Mouse (Mus musculus) regulatory T cell (primary cell): ENCODE data around the gene Lpin2.

Source experiments
- in situ Hi-C: fragments of 300-600 bp; cut with MboI, MseI; formaldehyde crosslinking; loops from one replicate; pipeline ENCODE4 v1.15.1; 2025; ENCODE audit warnings: high pct_unique_total_duplicates

Gene Lpin2

DNA sequence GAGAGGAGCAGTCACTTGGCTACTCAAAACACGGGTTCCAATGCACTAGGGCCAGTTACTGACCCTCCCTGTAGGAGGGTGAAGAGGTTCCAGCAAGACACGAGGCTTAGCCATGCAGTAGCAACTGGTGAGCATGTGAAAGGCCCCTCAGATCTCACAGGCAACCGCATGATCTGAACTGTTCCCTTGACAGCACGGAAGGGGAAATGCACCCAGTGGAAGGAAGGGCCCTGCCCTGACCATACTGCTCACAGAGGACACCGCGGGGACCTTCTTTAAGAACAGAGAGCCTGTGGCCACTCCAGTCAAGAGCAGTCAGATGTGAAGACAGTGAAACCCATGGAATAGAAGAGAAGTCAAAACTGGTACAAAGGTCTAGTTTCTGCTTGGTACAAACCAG lies 80.8 kb downstream of the Lpin2 start:
- in situ Hi-C loops: no loop called here

GRCm38 (mm10) chr17:71264739-71265138 lies 82.4 kb downstream of the Lpin2 start:
- in situ Hi-C loops: no loop called here

- in situ Hi-C loops: no loop called here
These were observed 83.1 kb downstream of the Lpin2 start for GRCm38 (mm10) chr17:71265336-71266051.

- in situ Hi-C loops: no loop called here
These were observed 85.0 kb downstream of the Lpin2 start for GRCm38 (mm10) chr17:71267374-71267773.

DNA sequence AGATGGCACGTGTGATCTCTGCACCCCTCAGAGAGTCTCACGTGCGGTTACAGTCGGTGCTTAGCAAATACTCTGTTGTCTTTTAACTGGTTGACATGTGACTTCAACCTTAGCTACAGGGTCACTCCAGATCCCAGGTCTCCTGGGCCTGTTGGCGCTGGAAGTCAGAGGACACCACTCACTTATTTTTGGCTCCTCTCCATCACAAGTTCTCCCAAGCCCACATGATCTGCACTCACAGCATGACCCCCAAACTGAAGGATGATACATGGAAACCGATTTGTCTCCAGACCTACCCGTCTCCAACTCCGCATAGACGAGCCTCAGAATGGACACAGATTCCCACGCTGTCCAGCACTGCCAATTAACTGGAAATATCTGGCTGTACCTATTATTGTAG lies 85.8 kb downstream of the Lpin2 start:
- in situ Hi-C loops: no loop called here

DNA sequence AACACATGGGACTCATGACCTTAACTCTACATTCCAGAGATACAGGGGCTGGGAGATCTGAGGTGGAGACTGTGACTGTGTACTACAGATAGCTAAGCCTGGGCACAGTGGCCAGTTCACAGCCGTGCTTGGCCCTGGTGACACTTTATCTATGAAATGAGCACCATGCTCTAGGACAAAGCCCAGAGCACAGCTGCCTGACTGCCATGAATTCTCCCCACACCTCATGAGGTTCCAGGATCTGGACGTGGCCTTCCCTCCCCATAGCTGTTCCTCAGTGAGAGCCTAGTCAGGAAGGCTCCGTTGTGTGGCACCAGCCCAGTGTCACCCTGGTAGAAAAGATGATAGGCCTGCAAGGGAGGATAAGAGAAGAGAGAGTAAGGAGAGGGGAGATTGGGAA lies 86.2 kb downstream of the Lpin2 start:
- in situ Hi-C loops: no loop called here

DNA sequence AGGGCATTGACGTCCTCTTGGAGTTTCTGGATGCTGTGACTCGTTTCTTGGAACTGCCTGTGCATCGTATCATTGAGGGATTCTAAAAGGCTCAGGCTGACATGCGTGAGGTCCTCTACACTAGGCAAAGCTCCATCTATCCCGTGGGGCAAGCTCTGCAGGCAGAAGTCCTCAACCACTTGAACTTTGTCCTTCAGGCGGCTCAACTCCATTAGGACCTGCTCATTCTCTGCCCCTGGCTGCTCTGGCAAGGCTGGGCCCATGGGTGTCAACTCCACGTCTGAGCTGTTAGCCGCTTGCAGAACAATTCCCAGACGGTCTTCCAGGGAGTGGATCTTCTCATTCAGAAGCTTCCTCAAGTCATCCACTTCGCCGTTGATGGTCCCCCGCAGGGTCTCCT lies 91.5 kb downstream of the Lpin2 start:
- in situ Hi-C loops: no loop called here

GRCm38 (mm10) chr17:71276771-71277170 lies 94.4 kb downstream of the Lpin2 start:
- in situ Hi-C loops: no loop called here

GRCm38 (mm10) chr17:71277701-71278491 lies 95.5 kb downstream of the Lpin2 start:
- in situ Hi-C loops: no loop called here

DNA sequence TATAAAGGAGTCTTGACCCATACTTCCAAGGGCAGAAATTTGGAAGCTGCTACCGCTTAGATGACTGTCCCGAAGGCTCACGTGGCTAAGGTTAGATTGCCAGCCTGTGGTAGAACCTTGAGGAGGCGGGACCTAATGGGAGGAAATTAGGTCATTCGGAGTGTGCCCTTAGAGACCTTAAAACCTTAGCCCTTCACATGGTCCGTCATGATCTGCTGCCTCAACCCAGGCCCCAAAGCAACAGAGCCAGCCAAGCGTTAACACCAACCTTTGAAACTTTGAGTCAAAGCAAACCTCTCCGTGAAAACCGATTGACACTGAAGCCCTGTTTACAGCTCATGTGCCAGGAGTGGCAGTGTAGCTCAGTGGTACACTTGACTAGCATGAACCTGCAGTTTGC lies 100.4 kb downstream of the Lpin2 start:
- in situ Hi-C loops: no loop called here

- in situ Hi-C loops: no loop called here
These were observed 100.9 kb downstream of the Lpin2 start for GRCm38 (mm10) chr17:71283237-71283636.

- in situ Hi-C loops: no loop called here
These were observed 102.5 kb downstream of the Lpin2 start for GRCm38 (mm10) chr17:71284890-71285289.

DNA sequence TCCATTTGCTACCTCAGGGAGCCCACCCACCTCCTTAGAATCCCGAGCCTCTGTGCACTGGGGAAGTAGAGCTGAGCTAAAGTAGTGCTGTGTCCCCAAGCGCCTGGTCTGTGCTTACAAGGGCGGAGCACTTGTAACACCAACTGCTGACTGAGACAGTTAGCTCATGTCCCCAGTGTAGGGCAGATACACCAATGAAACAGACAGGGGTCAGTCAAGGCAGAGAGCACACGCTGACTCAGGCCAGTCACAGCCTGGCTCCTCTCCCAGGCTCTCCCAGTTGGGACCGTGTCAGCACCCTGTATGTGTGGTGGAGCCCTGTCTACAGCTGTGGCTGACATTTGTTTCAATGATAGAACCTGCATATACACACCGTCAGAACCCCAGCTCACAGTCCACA lies 103.6 kb downstream of the Lpin2 start:
- in situ Hi-C loops: no loop called here

DNA sequence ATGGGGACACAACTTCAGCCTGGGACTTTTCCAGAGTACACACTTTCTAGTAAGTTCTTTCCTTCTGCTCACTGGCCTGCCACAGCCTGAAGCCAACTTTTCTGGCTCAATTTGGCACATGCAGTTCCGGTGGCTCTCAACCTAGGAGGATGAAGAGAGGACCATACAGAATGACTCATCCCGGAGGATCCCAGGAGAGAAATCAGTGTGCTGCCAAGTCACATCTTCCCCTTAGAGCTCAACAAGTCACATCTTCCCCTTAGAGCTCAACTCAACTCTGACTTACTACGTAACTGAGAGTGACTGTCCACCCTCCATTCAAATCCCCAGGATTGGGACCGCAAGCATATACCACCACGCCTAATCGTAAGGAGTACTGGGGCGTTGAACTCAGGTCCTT lies 105.2 kb downstream of the Lpin2 start:
- in situ Hi-C loops: no loop called here

GRCm38 (mm10) chr17:71288145-71288758 lies 105.9 kb downstream of the Lpin2 start:
- in situ Hi-C loops: no loop called here

DNA sequence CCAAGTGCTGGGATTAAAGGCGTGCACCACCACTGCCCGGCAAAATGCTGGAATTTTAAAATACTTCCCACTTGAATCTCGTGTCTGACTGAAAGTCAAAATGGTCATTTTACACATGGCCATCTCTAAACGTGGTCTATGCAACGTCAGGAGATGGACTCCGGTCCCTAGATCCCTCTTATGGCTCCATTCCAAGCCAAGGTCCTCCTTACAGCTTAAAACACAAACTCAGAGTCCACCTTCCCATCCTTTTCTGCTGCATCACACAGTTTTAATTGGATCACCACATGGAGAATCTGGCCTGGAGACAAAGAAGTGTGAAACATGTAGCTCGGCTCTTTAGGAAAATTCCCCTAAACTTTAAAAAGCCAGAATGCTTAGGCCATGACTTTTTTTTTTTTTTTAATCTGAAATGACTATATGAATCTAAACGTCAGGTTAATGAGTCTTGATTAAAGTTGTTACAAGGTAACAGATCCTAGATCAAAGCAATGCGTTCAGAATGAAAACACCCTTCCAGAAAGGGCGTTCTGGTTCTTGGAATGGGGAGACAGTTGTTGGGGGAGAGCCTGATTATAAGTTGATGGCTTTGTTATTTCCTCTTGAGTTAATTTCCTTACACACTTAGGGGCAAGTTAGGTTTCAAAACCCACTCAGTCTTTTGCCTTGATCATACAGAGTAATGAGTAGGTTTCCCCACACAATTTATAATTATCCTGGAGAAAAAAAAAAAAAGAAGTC lies 106.6 kb downstream of the Lpin2 start:
- in situ Hi-C loops: no loop called here

DNA sequence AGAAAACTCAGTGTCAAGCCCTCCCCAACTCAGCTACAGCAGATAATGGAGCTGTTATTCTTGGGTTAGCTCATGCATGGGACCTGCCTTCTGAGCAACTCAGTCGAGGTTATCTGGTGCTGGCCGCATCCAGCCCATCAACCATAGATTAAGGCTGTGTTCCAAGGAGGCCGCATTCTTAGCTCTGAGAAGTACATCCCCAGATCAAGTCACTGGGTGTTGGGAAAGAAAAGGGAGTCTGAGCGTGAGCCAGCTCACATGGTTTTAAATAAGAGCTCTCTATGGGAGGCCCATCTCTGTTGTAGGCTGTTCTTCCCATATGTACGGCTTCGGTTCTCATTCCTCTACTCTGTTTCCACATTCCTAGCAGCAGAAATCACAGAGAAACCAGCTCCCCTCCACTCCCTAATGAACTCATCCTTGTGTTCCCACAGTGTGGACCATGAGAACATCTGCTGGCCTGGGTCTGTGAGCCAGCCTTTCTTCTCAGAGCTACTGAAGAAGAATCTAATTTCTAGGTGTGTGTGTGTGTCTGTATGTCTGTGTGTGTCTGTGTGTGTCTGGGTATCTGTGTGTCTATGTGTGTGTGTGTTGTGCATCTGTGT lies 107.3 kb downstream of the Lpin2 start:
- in situ Hi-C loops: no loop called here

DNA sequence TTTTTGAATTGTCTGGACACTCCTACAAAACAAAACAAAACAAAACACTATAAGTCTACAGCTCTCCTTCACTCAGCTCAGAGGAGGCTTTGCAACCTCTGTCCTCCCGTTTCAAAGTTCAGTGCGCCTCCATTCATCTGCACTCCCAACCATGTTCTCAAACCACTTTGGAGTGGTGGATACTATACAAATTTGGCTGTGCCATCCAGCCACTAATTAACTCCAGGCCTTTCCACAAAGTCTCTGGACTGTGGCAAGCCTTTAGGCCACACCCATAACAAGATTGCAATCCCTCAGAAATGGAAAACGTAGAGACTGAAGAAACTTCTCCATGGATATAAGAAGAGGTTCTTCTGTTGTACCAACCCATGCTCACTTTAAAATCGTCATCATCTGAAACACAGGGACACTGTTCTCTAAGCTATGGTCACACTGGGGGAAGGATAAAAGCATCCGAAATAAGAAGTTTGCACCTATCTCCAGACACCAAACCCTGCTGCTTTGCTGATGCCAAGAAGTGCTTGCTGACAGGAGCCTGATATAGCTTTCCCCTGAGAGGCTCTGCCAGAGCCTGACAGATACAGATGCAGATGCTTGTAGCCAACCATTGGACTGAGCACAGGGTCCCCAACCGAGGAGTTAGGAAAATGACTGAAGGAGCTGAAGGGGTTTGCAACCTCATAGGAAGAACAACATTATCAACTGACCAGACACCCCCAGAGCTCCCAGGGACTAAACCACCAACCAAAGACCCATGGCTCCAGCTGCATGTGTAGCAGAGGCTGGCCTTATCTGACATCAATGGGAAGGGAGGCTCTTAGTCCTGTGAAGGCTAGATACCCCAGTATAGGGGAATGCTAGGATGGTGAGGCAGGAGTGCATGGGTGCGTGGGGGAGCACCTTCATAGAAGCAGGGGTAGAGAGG lies 108.4 kb downstream of the Lpin2 start:
- in situ Hi-C loops: no loop called here

GRCm38 (mm10) chr17:71291897-71292420 lies 109.6 kb downstream of the Lpin2 start:
- in situ Hi-C loops: no loop called here

DNA sequence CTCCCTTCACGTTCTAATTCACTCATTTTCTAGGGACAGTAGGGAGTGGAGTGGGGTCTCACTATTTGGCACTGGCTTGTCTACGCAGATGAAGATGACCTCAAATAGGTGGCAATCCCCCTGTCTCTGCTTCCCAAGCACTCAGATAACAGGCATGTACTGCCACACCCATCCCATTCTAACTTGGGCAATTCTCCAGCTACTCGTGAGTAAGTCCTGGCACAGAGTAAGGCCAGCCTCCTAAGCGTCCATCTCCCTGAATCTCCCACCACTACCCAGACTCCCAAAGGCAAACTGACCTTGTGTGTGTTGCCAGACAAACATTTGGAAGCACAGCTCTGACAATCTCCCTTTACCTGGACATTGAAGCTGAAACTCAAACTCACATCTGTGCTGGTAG lies 110.5 kb downstream of the Lpin2 start:
- in situ Hi-C loops: no loop called here
